Mouse (Mus musculus) cerebellum, adult 2 months (tissue): ENCODE measurements around the gene Rbm8a. TPM values are rescaled to one million over a fixed set of nuclear protein-coding genes. Genes with fewer than 3 reads are reported as not detected.
"Not testable (repeated sequence)": the region's sequence is repeated elsewhere in the genome, so short reads cannot be mapped to it uniquely, and the experiment has no call there.

ENCODE experiments used
- DNase-seq, 2 experiments: peaks; one replicate each; pipeline ENCODE4 v3.0.0; 2021
- H3K27ac ChIP-seq: fragments of 200-500 bp; 2 replicates; pipeline ENCODE4 v1.5.1; 2012; ENCODE audit warnings: low read length, control low read depth, inconsistent platforms; ENCODE audit not compliant: insufficient read depth
- H3K27me3 ChIP-seq: fragments of 200-500 bp; 2 replicates; pipeline ENCODE4 v1.6.1; 2012; ENCODE audit warnings: inconsistent platforms, mild to moderate bottlenecking, low read length, moderate library complexity; ENCODE audit not compliant: control insufficient read depth, insufficient read depth
- H3K4me1 ChIP-seq: fragments of 200-500 bp; 2 replicates; pipeline ENCODE4 v1.6.1; 2011; ENCODE audit warnings: low read length; ENCODE audit not compliant: control insufficient read depth, insufficient read depth
- H3K4me3 ChIP-seq: fragments of 200-500 bp; replicated peaks from 2 replicates; pipeline ENCODE3; 2011; ENCODE audit warnings: mild to moderate bottlenecking, low read depth, low read length, control low read depth; ENCODE audit not compliant: insufficient read depth
- CTCF ChIP-seq: fragments of 200-500 bp; IDR thresholded peaks from 2 replicates; pipeline ENCODE4 v1.5.1; 2011; ENCODE audit warnings: low read depth, mild to moderate bottlenecking, control low read depth, low read length, moderate library complexity, borderline replicate concordance; ENCODE audit not compliant: insufficient read depth
- POLR2A ChIP-seq: fragments of 200-500 bp; IDR thresholded peaks from 2 replicates; pipeline ENCODE4 v1.6.1; 2011; ENCODE audit warnings: low read length, control low read depth, borderline replicate concordance; ENCODE audit not compliant: insufficient read depth
- WGBS: fragments of 180-500 bp; shearing (Covaris S2); methylation state at CpG from one replicate; pipeline ENCODE4 v1.1.7; 2018; 5-methylcytosine and 5-hydroxymethylcytosine counted together
- polyA plus RNA-seq: library from polyadenylated mRNA; depleted of rRNA; stranded (reverse); fragments of >200 nt; gene quantifications from 2 replicates; pipeline ENCODE4 v1.2.3, GENCODE M21; 2012

Gene Rbm8a
- polyA plus RNA-seq, 1 experiment, result 45.4 TPM

DNA sequence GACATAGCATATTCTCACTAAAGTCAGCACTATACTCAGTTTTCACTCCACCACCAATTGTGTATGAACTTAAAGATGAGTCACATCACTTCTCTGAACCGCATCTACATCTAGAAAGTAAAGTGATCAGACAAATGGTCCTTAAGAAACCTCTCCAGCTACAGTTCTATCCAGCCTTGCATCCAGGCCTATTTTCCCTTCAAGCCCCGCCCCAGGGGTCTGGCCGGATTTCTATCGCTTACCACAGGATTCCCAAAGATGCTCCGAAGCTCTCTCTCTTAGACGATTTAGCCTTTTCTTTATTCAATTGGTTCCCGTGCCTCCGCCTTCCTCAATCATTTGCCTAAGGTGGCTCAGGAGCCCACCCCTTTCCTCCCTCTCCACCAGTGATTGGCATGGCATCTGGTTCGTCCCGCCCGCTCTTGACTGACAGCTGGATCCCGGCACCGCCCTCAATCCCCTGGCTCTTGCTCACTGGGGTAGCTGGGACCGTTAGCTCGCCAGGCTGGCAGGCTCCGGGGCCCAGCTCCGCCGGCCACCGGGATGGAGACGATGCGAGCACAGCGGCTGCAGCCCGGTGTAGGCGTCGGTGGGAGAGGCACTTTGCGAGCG is 29.0 kb upstream of the Rbm8a start, which contains the start of gene Lix1l:
Lix1l (plus strand) TSS at position 511 of the 612 bp plus-strand sequence.
- peak within 1 kb of the TSS; percentile 53 for H3K4me3 ChIP-seq
- H3K27me3 ChIP-seq, result no peaks in the 10 kb centered on the region
- H3K4me1 ChIP-seq, result peaks cover 19% of the 10 kb centered on the region
- no peak for TF ChIP-seq CTCF
- TF ChIP-seq POLR2A, result peak; percentile 47; the same call in 1 of the 2 replicates
- H3K27ac ChIP-seq, result no peak within 1 kb of the TSS; the same call in 1 of the 2 replicates
- WGBS, result under 1% methylated on average over 27 of the region's 27 CpGs
- peak; percentile 92 to 95 for DNase-seq

DNA sequence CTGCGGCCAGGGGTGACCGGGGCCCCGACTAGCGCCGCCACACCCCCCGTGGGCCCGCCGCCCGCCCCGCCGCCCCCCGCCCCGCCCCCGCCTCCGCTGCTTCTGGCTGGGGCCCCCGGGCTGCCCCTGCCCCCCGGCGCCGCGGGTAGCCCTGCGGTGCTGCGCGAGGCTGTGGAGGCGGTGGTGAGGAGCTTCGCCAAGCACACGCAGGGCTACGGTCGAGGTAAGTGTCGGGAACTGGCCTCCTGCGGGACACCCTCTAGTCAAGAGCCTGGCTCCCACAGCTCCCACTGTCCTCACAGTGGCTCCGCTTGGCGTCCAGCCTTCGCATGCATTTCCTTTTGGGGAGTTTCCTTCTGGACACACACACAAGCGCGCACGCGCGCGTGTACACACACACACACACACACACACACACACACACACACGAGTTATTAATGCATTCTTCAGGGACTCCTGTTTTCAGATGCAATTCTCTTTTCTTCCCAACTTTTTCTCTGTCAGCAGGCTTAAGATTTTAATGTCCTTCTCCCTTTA is 28.4 kb upstream of the Rbm8a start:
- peak; percentile 77 to 80 for DNase-seq
- H3K4me3 ChIP-seq, result peak overlapping the region; percentile 53
- no peak for TF ChIP-seq POLR2A
- TF ChIP-seq CTCF, result no peak
- no peaks in the 10 kb centered on the region; the same call in 1 of the 2 replicates for H3K27me3 ChIP-seq
- under 1% methylated on average over 35 of the region's 40 CpGs for WGBS
- H3K27ac ChIP-seq, result no peak overlapping the region; the same call in 1 of the 2 replicates
- H3K4me1 ChIP-seq, result peaks cover 19% of the 10 kb centered on the region

DNA sequence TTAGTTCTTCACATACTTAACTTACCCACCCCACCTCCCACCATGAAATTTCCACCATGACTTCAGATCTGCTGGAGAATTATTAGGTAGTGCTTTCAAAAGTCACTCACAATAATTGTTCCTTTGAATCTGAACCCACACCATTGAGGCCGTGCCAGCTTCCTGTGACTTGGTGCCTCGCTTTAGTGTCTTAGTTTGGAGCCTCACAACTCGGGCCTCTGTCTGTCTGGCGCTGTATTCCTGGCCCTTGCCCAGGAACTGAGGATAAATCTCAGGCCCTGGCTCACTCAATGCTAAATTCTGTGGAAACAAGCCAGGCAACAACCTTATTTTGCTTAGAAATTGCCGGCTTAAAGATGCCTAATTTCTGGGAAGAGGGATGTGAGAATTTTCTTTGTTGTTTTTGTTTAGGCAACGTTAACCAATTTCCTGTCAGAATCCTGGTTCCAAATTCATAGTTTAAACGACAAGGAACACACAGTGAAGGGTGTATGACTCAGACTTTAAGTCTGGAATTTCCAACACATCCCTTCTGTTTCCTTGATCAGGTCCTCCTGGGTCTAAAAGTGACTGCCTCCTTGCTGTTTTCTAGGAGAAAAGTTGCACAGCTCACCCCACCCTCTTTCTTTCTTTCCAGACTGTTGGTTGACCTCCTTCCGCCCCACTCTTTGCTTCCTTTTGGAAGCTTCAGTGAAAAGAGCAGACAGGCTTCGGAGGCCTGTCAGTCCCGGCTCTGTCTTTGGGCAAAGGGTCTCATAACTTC is 27.6 kb upstream of the Rbm8a start:
- TF ChIP-seq POLR2A (no peak), CTCF (no peak)
- peaks cover 19% of the 10 kb centered on the region for H3K4me1 ChIP-seq
- DNase-seq, result peak; percentile 41 to 51
- H3K27me3 ChIP-seq, result no peaks in the 10 kb centered on the region; the same call in 1 of the 2 replicates
- no peak overlapping the region; the same call in 1 of the 2 replicates for H3K27ac ChIP-seq
- 32% methylated on average over 10 of the region's 10 CpGs for WGBS
- no peak overlapping the region for H3K4me3 ChIP-seq

DNA sequence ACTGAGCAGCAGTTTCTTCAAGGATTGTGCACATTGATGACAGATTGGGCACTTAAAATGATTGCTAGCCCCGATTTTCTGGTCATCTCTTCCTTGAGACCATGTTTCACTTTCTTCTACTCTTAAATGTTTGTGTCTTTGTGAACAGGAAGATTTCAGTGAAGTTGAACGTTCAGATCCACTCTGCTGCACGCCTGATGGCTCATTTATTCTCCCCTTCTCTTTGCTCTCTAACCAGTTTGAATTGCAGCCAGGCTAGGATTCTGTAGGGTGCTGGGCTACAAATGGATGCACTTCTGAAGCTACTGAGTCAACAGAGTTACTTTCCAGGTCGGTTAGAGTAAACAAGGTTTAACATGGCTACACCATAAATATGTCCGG is 27.0 kb upstream of the Rbm8a start:
- no peaks in the 10 kb centered on the region; the same call in 1 of the 2 replicates for H3K27me3 ChIP-seq
- no peak overlapping the region for H3K4me3 ChIP-seq
- 39% methylated on average over 5 of the region's 5 CpGs for WGBS
- peaks cover 19% of the 10 kb centered on the region for H3K4me1 ChIP-seq
- no peak for TF ChIP-seq POLR2A
- TF ChIP-seq CTCF, result no peak
- no peak overlapping the region for H3K27ac ChIP-seq
- no peak for DNase-seq

DNA sequence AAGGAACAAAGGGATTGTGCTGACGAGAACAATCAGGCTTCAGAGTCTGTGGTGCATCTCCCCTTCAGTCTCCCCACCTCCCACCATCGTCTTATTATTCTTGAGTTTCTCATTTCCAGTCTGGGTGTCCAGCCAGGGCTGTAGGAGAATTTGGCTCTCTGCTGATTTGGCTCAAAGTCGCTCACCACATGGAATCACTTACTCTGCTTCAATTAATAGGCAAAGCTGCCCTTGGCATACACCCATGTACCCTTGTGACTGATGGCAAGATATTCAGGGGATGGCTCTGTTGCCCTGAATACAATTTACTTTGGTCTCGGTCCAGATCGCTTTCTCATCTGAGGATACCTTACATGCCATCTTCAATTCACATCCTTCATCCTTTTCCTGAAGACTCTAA is 26.4 kb upstream of the Rbm8a start:
- Histone ChIP-seq H3K27ac (no peak overlapping the region), H3K4me1 (peaks cover 19% of the 10 kb centered on the region), H3K27me3 (no peaks in the 10 kb centered on the region; the same call in 1 of the 2 replicates), H3K4me3 (no peak overlapping the region)
- 12% methylated on average over 5 of the region's 5 CpGs for WGBS
- peak; percentile 50 to 75 for DNase-seq
- TF ChIP-seq POLR2A (no peak), CTCF (no peak)

DNA sequence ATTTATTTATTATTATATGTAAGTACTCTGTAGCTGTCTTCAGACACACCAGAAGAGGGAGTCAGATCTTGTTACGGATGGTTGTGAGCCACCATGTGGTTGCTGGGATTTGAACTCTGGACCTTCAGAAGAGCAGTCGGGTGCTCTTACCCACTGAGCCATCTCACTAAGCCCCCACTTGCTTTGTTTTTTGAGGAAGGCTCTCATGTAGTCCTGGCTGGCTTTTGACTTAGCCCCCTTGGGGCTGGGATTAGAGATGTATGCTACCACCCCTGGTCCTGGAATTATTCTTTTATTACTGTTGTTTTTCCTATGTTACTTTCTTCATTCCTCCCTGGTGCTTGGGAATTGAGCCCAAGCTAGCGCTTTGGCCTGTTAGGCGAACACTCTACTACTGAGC is 23.7 kb upstream of the Rbm8a start:
- H3K27ac ChIP-seq, H3K4me3 ChIP-seq, H3K27me3 ChIP-seq, DNase-seq: not testable (repeated sequence)
- H3K4me1 ChIP-seq, result peaks cover 10% of the 10 kb centered on the region
- 94% methylated on average over 4 of the region's 4 CpGs for WGBS

DNA sequence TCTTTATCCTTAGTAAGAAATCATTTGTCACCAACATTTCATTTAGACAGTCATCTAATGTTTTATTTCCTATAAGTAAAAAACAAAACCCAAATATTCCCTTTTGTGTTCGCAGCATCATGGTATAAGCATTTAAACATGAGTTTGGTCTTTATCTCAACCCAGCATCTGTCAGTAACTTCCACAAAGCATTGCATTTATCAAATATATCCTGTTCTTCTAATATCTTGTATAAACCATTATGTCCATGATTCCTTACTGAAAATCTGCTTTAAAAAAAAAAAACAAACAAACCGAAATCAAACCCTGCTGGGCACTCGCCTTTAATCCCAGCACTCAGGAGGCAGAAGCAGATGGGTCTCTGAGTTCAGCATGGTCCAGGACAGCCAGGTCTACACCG is 23.1 kb upstream of the Rbm8a start:
- 93% methylated on average over 4 of the region's 4 CpGs for WGBS
- peak; percentile 2; the same call in 1 of the 2 replicates for TF ChIP-seq CTCF
- TF ChIP-seq POLR2A, result no peak
- peaks cover 10% of the 10 kb centered on the region for H3K4me1 ChIP-seq
- H3K4me3 ChIP-seq, result no peak overlapping the region
- no peak for DNase-seq
- H3K27ac ChIP-seq, result no peak overlapping the region
- H3K27me3 ChIP-seq, result no peaks in the 10 kb centered on the region; the same call in 1 of the 2 replicates

DNA sequence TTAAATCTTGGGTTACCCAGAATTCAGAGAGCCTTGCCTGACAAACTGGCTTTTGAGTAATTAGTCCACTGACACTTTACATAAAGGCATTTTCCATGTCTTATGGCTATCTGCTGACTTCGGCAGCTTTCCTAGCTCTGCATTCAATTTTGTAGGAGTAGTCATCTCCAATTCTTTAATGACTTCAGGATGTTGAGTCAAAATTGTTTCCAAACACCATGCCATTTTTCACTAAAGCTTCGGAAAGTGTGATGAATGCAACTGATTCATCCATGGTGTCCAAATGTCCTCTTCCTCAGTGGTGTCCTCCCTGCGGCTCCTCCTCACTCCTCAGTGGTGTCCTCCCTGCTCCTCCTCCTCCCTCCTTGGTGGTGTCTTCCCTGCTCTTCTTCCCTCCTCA is 11.8 kb upstream of the Rbm8a start:
- DNase-seq, result no peak
- 92% methylated on average over 3 of the region's 3 CpGs for WGBS
- no peak overlapping the region for H3K27ac ChIP-seq
- no peaks in the 10 kb centered on the region for H3K4me1 ChIP-seq
- no peaks in the 10 kb centered on the region for H3K27me3 ChIP-seq
- H3K4me3 ChIP-seq, result no peak overlapping the region
- TF ChIP-seq CTCF (no peak), POLR2A (no peak)
